Mouse (Mus musculus): Measurements from ENCODE around the gene Ccpg1.

Gene Ccpg1

DNA sequence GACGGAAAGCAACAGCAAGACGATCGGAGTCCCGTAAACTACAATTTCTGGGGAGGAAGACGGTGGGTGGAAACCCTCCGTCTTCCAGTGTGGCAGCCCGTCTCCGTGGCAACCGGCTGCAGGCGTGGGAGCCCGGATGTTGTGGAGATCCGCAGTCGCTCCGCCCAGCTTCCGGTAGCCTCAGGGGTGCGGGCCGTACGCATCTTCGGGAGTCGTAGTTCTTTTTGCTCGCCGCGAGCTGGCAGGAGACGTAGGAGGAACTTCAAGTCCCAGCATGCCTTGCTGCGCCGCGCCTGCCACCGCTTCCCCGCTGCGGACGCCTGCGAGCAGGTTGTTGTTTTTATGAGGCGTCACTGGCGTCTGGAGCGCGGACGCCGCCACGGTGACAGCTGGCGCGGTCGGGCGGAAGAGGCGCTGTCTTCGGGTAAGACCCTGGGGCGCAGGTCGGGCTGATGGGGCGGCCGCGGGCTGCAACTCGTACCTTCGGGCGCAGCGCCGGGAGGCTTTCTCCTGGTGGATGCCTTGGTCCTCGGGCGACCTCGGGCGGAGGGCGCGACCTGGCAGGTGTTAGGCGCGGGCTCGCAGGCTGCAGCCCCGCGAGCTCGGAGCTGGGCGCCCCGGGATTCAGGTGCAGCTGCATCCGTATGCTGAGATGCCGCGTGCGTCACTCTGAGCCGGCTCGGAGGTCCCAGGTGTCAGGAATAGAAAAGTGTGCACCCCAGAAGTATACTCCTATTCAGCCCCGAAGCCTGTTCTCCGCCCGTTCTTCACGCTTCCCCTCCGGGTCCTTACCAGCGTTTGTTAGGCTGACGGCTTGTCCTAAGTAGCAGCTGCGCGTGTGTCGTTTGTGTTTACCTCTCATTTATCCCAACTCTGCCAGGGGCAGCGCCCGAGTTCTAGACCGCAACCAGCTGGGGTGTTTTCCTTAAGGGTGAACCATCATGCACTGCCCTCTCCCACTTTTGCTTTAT lies at the start of gene Ccpg1, which contains the start of gene Ccpg1os:
TSS of gene Ccpg1 (plus strand) at position 180 of the 971 bp plus-strand sequence.
TSS of gene Ccpg1os (minus strand) at position 133 of the 971 bp plus-strand sequence.
- in situ Hi-C loops (cut with MboI; ENCODE audit: low pct_unique_long_range_greater_than_20kb in 1 of 2, low sequenced_read_pairs in 2 of 2, unreplicated experiment in 1 of 2): no loop called here

DNA sequence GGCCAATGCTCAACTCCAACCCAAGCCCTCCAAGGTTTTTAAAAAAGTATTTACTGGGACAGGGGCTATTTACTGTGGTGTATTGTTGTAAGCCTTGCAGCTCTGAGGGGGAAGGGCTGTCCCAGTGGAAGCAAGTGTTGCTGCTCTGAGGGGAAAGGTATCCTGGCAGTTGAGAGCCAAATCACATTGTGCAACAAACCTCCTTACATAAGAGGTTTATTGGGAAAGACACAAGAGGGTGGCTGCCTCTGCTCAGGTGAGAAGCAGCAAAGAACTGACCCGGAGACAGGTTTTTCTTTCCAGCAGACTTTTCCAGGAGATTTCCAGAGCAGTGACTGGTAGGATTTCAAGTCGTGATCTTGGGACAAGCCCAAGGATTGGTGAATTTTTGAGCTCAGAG lies 48.9 kb upstream of the Ccpg1 start:
- in situ Hi-C loops (cut with MboI; ENCODE audit: low pct_unique_long_range_greater_than_20kb in 1 of 2, low sequenced_read_pairs in 2 of 2, unreplicated experiment in 1 of 2): loop anchor here (5.0 kb wide), 2 partner anchors 44 to 174 kb away; no protein-coding TSS in a partner anchor

DNA sequence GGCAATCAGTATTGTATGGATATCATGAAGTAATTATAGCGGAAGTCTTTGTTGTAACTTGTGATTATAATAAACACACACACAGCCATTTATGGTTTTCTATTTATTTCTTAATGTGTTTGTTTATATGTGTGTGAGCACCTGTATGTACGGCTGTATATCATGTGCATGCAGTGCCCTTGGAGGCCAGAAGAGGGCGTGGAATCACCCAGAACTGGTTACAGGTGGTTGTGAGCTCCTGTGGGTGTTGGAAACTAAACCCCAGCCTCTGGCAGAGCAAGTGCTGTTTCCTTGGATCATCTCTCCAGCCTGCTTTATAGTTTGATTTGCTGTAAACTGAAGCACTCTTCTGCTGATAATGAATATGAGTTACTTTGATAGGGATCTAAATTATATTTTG lies 41.8 kb upstream of the Ccpg1 start:
- in situ Hi-C loops (cut with MboI; ENCODE audit: low pct_unique_long_range_greater_than_20kb in 1 of 2, low sequenced_read_pairs in 2 of 2, unreplicated experiment in 1 of 2): loop anchor here (5.0 to 10.0 kb wide), 2 partner anchors 51 to 179 kb away; no protein-coding TSS in a partner anchor

DNA sequence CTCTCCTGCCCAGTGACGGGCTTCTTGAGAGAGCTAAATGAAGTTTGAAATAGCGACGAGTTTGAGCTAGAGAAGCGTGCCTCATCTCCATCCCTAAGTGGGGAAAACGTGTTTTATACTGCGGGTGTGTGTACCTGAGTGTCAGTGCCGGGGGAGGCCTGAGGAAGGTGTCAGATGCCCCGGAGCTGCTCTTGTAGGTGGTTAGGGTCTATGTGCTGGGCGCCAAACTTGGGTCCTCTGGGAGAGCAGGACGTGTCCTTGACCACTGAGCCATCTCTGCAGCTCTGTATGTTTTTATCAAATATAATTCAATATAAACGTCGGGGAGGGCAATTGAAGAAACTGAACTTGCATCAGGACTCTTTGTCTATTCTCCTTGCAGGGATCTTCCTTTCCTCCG lies 40.9 kb upstream of the Ccpg1 start:
- in situ Hi-C loops (cut with MboI; ENCODE audit: low pct_unique_long_range_greater_than_20kb in 1 of 2, low sequenced_read_pairs in 2 of 2, unreplicated experiment in 1 of 2): loop anchor here (5.0 to 10.0 kb wide), 2 partner anchors 52 to 179 kb away; no protein-coding TSS in a partner anchor

DNA sequence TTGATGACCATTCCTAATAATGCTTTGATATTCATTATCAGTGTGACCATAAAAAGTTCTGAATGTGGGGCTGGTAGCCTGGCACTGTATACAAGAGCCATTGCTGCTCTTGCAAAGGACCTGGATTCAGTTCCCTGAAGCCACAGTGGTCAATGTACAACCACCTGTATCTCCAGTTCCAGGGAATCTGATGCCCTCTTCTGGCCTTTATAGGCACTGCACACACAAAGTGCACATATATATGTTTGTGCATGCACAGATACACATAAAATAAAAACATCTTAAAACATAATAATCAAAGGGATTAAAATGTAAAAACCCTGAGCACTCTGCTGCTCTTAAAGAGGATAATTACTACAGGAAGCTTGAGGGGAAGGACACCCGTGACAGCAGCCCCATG lies 38.2 kb upstream of the Ccpg1 start:
- in situ Hi-C loops (cut with MboI; ENCODE audit: low pct_unique_long_range_greater_than_20kb in 1 of 2, low sequenced_read_pairs in 2 of 2, unreplicated experiment in 1 of 2): loop anchor here in 1 of 2 experiments (10.0 kb wide), 1 partner anchor 182 kb away; no protein-coding TSS in a partner anchor

DNA sequence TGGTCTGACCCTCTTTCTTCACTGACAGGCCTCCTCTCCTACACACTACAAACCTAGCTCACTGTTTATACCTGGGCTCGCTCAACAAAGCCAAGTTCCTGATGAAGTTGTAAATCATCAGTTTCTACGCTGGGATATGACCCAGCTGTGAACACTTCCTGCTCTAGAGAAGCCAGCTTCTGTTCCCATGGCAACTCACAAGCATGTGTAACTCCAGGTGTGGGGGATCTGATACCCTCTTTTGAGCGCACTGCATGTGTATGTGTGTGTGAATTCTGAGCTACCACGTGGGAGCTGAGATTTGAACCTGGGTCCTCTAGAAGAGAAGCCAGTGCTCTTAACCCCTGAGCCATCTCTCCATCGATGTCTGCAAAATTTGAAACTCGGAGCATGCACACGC lies 35.7 kb upstream of the Ccpg1 start:
- in situ Hi-C loops (cut with MboI; ENCODE audit: low pct_unique_long_range_greater_than_20kb in 1 of 2, low sequenced_read_pairs in 2 of 2, unreplicated experiment in 1 of 2): loop anchor here in 1 of 2 experiments (10.0 kb wide), 1 partner anchor 185 kb away; no protein-coding TSS in a partner anchor

DNA sequence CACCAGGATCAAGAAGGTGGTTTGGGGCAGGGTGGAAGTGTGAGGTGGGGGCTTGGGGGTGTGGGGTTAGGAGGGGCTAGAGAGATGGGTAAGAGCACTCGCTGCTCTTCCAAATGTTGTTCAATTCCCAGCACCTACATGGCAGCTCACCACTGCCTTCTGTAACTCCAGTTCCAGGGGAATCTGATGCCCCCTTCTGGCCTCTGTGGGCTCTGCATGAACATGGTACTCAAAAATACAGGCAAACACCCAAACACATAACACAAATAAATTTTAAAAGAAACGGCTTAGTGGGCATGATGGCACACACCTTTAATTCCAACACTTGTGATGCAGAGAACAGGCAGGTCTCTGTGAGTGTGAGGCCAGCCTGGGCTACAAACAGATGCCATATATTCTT lies 30.5 kb upstream of the Ccpg1 start:
- in situ Hi-C loops (cut with MboI; ENCODE audit: low pct_unique_long_range_greater_than_20kb in 1 of 2, low sequenced_read_pairs in 2 of 2, unreplicated experiment in 1 of 2): no loop called here

DNA sequence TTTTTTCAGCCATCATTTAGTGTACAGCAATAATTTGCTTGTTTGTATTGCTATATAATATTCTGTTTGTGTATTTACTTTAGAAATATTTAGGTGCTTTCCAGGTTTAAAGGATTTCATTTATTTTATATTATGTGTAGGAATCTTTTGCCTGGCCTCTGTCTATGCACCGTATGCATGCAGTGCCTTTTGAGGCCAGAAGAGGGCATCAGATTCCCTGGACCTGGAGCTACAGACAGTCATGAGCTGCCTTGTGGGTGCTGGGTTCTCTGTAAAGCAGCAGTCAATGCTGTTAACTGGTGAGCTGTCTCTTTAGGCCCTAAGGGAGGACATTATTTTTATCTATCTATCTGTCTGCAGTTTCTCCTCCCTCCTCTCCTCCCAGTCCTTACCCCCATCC lies 29.7 kb upstream of the Ccpg1 start:
- in situ Hi-C loops (cut with MboI; ENCODE audit: low pct_unique_long_range_greater_than_20kb in 1 of 2, low sequenced_read_pairs in 2 of 2, unreplicated experiment in 1 of 2): no loop called here

DNA sequence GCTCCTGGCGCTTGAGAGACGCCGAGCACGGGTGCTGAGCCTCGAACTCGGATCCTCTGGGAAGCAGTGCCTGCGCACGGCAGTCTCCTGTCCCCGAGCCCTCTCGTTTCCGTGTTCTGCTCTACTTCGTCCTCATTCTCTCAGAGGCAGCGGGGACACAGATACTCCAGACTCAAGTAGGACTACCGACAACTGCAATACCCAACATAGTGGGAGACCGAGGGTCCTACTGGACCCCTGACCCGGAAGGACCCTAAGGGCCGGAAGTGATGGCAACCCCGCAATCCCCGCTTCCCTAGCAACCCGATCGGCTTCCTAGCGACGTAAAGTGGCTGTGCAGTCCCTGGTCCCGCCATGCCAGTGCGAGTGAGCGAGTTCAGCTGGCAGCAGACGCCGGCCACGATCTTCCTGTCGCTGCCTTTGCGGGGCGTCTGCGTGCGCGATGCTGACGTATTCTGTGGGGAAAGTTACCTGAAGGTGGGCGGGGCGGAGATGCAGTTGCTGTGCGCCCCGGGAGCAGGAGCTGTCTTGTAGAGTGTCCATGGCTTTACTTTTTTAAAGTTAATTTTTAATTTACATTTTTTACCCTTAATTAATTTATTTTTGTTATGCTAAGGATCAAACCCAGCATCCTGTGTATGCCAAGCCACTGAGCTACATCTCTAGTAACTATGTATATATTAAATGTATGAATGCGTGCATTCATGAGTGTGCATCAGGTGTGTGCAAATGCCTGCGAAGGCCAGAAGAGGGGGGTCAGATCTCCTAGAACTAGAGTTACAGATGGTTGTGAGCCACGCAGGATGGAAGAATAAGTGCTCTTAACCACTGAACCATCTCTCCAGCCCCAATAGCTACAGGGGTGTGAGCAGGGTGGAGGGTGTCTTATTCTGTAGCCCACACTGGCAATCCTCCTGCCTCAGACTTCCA lies 26.4 kb upstream of the Ccpg1 start, which contains the start of the genes Dyx1c1 and Gm44503:
TSS of gene Dyx1c1 (plus strand) at position 265 of the 930 bp plus-strand sequence.
TSS of gene Gm44503 (plus strand) at position 332 of the 930 bp plus-strand sequence.
- in situ Hi-C loops (cut with MboI; ENCODE audit: low pct_unique_long_range_greater_than_20kb in 1 of 2, low sequenced_read_pairs in 2 of 2, unreplicated experiment in 1 of 2): no loop called here

DNA sequence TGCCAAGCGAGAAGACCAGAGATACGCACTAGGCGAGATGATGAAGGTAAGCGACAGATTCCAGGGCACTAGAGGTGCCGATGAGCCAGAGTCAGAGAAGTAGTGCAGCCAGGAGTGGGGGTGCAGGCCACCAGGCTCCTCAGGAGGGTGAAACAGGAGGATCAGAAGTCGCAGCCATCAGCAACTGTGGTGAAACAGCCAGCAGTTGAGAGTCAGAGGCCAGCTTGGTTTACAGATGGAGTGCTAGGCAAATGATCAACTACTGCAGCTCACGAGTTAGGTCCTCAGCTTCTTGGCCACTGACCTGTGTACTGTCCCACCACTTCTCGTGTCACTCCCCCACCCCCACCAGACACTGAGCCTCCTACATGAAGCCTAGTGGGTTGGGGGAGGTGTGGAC lies 23.9 kb upstream of the Ccpg1 start:
- in situ Hi-C loops (cut with MboI; ENCODE audit: low pct_unique_long_range_greater_than_20kb in 1 of 2, low sequenced_read_pairs in 2 of 2, unreplicated experiment in 1 of 2): no loop called here

DNA sequence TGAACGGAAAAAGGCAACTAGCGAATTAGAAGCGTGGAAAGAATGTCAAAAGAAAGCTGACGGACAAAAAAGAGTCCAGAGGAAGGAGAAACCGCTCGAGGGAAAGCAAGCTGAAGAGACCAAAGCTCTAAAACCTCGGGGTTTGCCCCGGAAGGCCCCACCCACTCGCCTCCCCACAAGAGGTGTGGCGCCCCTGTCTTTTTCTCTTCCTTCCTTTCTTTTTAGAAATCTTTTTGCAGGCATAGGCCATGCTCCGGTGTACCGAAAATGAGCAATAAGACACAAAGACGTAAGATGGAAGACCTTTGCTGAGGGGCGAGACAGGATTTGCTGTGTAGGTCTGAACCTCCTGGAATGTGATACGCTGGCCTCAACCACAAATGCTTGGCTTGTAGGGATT lies 23.3 kb upstream of the Ccpg1 start:
- in situ Hi-C loops (cut with MboI; ENCODE audit: low pct_unique_long_range_greater_than_20kb in 1 of 2, low sequenced_read_pairs in 2 of 2, unreplicated experiment in 1 of 2): no loop called here

DNA sequence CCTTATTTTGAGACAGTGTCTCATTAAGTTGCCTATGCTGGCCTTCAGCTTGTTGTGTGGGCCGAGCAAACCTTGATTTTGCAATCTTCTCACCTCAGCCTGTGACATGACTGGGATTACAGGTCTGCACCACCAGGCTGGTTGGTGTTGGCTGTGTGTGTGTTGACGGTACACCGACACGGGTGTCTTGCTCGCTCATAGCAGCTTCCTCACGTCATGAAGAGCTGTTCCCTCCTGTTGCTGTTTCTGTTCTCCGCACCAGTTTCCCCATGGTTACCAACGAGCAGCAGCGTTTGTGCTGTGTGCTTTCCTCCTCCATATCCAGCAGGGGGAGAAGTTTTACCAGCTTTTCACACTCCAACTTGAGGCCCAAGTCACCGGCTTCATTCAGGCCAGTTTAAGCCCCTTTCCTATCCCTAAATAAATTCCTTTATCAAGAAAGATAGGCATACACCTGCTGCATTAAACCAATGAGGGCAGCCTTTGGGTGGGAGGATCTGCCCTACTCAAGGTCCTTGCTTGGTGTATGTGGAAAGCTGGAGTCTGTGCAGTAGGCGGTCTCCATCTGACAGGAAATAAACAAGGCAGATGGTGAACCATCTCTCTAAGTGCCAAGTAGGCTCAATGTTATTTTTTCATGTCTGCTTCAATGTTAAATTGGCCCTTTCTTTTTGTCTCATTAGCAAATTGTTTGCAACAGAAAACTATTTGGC lies 16.7 kb upstream of the Ccpg1 start:
- in situ Hi-C loops (cut with MboI; ENCODE audit: low pct_unique_long_range_greater_than_20kb in 1 of 2, low sequenced_read_pairs in 2 of 2, unreplicated experiment in 1 of 2): no loop called here

DNA sequence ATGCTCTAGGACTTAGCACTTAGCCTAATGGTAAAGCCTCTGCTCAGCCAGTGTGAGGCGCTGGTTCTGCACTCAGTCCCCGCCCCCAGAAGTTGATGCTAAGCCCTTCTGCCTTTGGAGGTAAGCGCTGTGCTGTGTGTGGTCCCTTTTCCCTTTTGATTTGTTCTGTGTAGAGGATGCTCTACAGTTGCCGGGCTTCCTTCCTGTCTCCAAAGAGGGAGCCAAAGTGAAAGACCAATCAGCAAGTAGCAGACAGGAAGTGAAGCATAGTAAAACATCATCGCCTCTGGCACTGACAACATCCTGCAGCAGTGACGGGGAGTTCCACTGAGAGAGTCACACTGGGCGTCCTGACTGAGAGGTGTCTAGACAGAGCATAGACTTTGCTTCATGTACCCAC lies 15.4 kb upstream of the Ccpg1 start:
- in situ Hi-C loops (cut with MboI; ENCODE audit: low pct_unique_long_range_greater_than_20kb in 1 of 2, low sequenced_read_pairs in 2 of 2, unreplicated experiment in 1 of 2): loop anchor here in 1 of 2 experiments (5.0 kb wide), 1 partner anchor 122 kb away; no protein-coding TSS in a partner anchor

DNA sequence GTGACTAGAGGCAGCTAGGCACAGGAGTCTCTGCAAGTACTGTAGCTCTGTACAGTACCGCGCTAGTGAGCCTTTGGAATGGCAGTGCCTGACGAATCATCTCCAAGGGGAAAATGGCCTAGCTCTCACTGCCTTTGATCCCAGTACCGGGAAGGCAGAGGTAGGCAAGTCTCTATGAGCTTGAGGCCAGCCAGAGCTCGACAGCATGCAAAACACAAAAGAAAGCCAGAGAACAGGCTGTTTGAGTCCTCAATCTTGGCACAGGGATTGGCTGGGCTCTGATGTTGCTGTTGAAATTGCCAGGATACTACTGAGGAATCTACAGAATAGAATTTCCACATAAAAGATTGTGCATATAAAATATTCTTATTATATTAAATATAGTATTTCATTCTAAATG lies 12.8 kb upstream of the Ccpg1 start:
- in situ Hi-C loops (cut with MboI; ENCODE audit: low pct_unique_long_range_greater_than_20kb in 1 of 2, low sequenced_read_pairs in 2 of 2, unreplicated experiment in 1 of 2): loop anchor here in 1 of 2 experiments (5.0 kb wide), 1 partner anchor 120 kb away; no protein-coding TSS in a partner anchor

DNA sequence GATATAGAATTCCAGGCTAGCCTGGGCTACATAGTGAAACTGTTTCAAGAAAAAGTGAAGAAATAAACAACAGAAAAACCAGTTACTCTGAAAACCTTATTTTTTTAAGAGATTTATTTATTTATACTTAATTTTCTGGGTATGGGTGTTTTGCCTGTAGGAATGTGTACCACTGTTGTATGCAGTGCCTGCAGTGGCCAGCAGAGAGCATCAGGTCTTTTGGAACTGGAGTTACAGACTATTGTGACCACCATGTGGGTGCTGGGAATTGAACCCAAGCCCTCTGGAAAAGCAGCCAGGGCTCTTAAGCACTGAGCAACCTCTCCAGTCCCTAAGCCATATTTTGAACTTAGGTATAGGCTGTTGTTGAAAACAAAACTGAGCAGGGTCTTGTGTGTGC lies 12.2 kb upstream of the Ccpg1 start:
- in situ Hi-C loops (cut with MboI; ENCODE audit: low pct_unique_long_range_greater_than_20kb in 1 of 2, low sequenced_read_pairs in 2 of 2, unreplicated experiment in 1 of 2): loop anchor here in 1 of 2 experiments (5.0 kb wide), 1 partner anchor 119 kb away; no protein-coding TSS in a partner anchor

DNA sequence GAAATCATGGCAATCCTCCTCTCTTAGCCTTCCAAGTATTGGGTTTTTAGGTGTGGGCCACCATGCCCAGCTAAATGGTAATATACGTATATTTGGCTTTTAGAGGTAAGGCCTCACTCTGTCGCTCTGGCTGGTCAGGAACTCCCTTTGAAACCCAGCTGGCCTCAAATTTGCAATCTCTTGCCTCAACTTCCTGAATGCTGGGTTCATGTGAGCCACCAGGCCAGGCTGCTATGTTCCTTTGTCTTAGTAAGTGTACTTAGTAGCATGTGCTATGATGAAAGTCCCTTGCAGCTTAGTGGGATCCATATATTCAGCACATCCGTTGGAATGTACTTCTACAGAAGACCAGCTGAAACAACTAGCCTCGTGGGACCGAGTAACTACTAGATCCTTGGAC lies 10.5 kb upstream of the Ccpg1 start:
- in situ Hi-C loops (cut with MboI; ENCODE audit: low pct_unique_long_range_greater_than_20kb in 1 of 2, low sequenced_read_pairs in 2 of 2, unreplicated experiment in 1 of 2): loop anchor here in 1 of 2 experiments (5.0 kb wide), 1 partner anchor 118 kb away; no protein-coding TSS in a partner anchor

DNA sequence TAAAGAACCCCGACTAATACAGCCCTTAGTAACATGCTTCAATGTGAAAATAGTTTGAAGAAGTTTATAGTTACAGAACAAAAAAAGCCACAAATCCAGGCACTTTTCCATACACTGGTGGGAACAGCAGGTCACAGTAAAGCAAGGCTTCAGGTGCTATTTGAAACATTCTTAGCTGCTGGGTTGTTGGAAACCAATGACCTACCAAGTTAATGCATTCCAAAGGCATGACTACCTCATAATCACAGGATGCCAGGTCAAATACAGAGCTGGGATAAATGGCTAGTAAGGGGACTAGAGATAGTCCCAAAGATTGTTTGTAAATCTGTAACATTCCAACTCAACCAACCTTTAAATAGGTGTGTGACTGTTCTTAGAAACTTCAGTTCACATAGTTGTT lies 10.0 kb upstream of the Ccpg1 start:
- in situ Hi-C loops (cut with MboI; ENCODE audit: low pct_unique_long_range_greater_than_20kb in 1 of 2, low sequenced_read_pairs in 2 of 2, unreplicated experiment in 1 of 2): no loop called here

DNA sequence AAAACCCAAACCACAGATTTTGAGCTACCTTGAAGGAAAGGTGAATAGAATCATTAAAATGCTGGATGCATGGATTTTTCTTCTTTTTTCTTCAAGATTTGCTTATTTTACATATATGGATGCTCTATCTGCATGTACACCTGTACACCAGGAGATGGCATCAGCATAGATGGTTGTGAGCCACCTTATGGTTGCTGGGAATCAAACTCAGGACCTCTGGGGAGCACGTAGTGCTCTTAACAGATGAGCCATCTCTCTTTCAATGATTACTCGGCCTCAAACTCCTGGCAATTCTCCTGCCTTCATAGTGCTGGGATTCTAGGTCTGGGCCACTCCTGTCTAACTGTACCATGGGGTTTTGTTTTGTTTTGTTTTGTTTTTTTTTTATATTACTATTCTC lies 2.2 kb upstream of the Ccpg1 start:
- in situ Hi-C loops (cut with MboI; ENCODE audit: low pct_unique_long_range_greater_than_20kb in 1 of 2, low sequenced_read_pairs in 2 of 2, unreplicated experiment in 1 of 2): no loop called here

Measured in mouse embryonic stem cell (cell line).